Comparison of ENCODE assay signal across 1 mouse cellular context in the genomic region with DNA sequence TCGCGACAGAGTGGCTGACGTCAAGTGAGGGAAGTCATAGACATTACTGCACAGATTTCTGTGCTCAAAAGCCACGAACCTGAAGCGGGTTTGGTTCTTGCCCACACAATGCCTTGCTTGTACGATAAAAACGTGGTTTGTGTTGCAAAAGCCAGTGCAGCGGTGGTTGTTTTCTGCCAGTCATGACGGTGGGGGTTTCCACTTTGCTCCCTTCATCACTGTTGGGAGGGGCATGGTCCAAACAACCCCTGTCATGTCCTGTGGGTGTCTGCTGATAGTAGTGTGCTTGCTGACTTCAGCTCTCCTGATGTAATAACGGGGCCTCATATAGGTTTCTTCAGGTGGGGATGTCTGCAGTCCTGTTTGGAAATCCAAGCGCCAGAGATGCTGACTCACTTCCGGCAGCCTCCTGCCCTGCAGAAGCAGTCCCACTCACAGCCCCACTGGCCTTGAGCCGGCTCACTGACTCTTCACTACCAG.
TF ChIP-seq lines count a peak whose summit lies in the region.

No protein-coding gene starts in this region.

TF ChIP-seq in CH12.LX, 34 proteins besides CTCF, POLR2A, EP300 and RAD21 (continued from another document):
- peak; percentile 16; the same call in 1 of the 2 replicates for TF ChIP-seq JUN (IDR thresholded peaks at IDR 0.05; ENCODE audit: insufficient read depth, low read depth, low read length)
- peak; percentile 82; the same call in 1 of the 2 replicates for TF ChIP-seq MAFK (IDR thresholded peaks at IDR 0.05; ENCODE audit: insufficient replicate concordance, low read length)
- TF ChIP-seq TCF12 (IDR thresholded peaks at IDR 0.05; ENCODE audit: low read depth, low read length) = 0 out of 2 replicates have a peak, but pooled peaks have one; percentile 26
- TF ChIP-seq ELF1 (IDR thresholded peaks at IDR 0.05; ENCODE audit: low read depth, low read length) = 0 out of 2 replicates have a peak, but pooled peaks have one; percentile 6
- no peak for TF ChIP-seq UBTF (IDR thresholded peaks at IDR 0.05; ENCODE audit: low read depth, low read length)
- TF ChIP-seq POLR2AphosphoS2 (IDR thresholded peaks at IDR 0.05; ENCODE audit: low read depth, low read length) = no peak
- TF ChIP-seq ZNF384 (IDR thresholded peaks at IDR 0.05; ENCODE audit: low read depth, low read length) = no peak
- TF ChIP-seq MAX (IDR thresholded peaks at IDR 0.05; ENCODE audit: low read length) = peak; percentile 79
TF ChIP-seq in CH12.LX: peak in this region for 13.
